Mouse (Mus musculus): Measurements from ENCODE around the gene Adam12. TPM values are rescaled to one million over a fixed set of nuclear protein-coding genes. Genes with fewer than 3 reads are reported as not detected.

Gene Adam12
- 10 to 100 TPM; 12.4 to 12.6 TPM for total RNA-seq (2021)
- long read RNA-seq, experiment 1, full-length matches to known transcripts: 1 of 5 reads
- long read RNA-seq, experiment 1, partial matches to known transcripts: 1 of 5 reads
- long read RNA-seq, experiment 1, other reads (novel, unspliced or antisense): 3 of 5 reads
- long read RNA-seq, experiment 2, partial matches to known transcripts: 1 of 5 reads
- long read RNA-seq, experiment 2, other reads (novel, unspliced or antisense): 4 of 5 reads

DNA sequence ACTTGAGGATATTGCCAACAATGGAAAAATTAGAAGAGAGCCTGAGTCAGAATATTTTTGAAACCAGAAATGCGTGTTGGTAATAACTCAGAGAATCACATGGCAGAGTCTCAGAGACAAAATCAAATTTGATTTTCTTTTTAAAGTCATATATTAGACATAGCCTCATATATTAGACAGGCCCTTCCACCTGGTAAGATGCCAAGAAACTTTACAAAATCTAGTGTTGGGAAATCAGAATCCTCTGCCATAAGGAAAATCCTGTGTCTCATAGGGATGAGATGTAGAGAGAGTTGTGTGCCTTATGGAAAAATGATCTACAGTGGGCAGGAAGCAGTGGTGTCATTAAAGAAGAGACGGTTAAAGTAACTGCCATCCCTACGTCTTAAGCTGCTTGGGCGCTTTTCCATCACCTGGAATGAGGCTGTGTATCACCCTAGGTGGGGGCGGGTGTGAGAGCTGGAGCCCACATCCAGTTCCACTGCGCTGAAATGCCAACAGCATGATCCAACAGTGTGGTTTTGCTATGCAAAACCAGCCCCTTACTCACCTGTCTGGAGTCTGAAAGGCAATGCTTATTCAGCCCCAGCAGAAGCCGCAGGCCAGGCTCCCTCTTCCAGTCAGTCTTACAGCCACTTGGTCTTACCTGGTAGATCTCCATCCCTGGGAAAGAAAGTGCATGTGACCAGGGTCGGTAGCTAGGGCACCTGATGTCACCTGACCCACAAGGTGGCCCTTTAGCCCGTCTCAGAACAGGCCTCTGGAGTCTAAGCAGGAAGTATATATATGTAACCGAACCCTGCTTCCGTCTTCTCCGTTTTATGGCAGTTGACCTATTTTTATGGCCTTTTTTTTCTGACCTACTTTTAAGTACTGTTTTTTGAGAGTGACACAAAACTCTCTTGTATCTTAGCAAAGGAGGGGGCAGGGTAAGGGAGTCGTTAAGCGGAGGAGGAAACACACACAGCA, at the start of gene Adam12:
Adam12 (minus strand) TSS at position 769 of the 969 bp plus-strand sequence.
- no peak for DNase-seq (ENCODE audit: low spot score in 2 of 2)

DNA sequence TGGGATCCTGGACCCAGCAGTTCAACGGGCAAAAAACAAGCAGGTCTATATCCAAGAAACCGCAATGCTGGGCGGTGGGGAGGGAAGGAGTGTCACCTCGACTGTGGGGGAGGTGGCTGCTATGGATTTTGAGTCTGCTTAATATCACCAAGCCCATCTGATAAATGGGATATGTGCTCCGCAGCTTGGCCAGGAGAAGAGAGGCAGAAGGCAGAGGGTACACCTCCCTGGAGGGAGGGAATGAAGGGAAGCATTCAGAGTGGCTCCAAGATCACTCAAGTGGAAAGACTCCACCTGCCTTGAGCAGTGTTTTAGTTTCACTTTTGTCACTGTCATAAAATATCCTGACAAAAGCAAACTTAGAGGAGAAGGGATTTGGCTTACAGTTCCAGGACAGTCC, 41.0 kb upstream of the Adam12 start:
- DNase-seq (ENCODE audit: low spot score in 2 of 2): no peak

DNA sequence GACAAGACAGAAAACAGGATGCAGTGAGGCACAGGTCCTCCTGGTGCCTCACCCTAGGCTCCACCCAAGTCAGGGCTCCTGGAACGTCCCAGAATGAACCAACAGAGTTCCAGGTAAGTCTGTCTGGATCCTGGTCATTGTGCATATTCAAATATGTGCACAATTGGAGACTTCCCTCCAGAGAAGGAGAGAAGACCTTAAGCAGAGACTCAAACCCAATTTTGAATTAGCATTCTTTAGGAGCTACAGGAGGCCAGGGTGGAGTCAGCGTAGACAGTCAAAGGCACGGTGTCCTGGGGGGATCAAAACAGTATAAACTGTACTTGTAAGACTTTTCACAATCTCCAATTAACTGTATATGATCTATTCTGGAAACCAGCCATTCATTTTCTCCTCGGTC, 40.5 kb upstream of the Adam12 start:
- DNase-seq (ENCODE audit: low spot score in 2 of 2): no peak

DNA sequence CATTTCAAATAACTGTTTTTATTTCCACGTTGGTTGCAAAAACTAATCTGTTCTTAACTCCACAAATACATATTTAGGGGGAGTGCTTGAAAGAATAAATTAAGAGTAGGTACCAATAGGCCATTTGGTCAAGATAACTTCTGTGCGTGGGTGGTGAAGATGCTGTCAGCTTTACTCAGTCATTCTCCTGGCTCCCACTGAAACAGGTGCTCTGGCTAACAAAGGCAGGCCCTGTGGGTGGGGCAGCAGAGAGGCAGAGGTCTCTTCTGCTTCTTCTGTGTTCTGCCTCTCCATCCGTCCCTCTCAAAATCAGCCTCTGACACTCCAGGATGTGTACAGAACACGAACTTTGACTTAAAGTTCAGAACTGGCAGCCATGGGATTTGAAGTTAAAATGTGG, 33.8 kb upstream of the Adam12 start:
- DNase-seq (ENCODE audit: low spot score in 2 of 2): no peak

DNA sequence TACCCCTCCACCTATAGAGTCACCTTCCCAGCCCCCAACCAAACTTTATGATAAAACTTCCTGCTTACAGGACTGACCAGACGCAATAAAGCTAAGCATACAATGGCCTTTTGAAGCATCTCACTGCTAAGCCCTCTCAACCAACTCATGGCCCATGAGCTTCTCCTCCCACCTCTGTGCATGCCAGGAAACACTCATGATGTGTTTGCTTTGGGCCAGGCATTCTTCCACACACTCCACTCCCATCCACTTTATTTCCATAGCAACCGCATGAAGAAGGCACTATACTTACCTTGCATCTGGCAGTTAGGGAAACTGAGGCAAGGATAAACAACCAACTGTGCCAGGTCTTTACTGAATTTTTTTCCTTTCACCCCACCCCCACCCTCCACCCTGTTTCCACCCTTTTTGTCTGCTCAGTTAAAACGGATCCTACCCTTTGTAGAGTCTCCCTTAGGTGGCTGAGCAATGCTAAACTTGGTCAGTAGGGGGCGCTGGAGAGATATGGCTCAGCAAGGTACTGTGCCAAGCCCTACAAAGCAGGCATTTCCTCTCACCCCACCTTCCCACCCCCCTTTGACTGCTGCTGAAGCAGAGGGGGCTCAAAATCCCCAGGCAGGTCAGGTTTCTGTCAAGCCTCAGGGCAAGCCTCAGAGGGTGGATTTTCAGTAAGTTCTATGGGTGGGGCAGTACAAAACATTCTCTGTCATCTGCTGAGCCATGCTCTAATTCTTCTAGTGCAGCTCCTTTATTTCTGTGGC, 31.4 kb upstream of the Adam12 start:
- peak; percentile 42 to 46 for DNase-seq (ENCODE audit: low spot score in 2 of 2)

DNA sequence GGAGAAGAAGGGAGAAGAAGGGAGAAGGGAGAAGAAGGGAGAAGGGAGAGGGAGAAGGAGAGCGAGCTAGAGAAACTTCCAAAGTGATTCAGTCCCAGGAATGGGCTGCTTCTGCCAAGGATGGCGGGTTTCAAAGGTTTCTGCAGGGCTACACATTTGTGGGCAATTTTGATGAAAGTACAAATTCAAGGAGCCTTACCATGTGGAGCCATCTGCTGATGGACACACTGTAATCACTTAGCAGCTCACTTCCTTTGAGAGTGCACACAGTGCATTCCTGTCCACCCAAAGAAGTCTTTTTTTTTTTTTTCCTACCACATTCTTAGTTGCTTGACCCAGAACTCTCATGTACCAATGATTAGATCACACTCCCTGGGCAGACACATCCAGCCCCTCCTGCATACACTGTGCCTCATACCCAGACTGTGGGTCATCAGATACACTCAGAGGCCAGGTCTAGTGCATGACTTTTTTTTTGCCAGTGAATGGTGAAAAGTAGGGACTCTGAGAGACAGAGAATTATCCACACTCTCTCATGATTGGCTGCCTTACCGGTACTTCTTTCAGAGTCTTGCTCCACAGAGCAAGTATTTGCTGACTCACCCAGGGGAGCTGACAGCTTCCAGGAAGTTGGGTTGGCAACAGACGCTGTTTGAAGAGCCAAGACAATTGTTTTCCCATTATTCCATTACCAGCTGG, 29.2 kb upstream of the Adam12 start:
- peak; percentile 13 to 18 for DNase-seq (ENCODE audit: low spot score in 2 of 2)

DNA sequence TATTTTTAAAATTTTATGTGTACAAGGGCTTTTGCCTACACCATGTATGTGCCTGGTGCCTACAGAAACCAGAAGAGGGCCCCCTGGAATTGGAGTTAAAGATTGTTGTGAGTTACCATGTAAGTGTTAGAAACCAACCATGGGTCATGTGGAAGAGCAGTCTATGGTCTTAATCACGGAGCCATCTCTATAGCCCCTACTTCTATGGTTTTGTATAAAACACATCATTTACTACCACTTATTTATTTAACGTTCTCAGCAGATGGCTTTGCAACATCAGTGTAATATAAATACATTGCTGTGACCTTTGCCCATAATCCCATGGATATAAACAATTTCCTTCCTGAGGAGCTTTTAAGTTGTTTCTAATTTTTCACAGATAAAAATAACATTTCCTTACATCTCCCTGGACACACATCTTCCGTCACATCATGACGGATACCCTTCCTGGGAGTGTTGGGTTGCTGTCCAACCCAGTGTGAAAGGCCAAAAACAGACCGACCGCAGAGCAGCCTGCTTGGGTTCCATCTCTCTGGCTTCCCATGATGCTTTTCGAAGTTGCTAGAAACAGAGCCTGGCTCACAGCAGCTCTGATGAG, 18.4 kb upstream of the Adam12 start:
- no peak for DNase-seq (ENCODE audit: low spot score in 2 of 2)

DNA sequence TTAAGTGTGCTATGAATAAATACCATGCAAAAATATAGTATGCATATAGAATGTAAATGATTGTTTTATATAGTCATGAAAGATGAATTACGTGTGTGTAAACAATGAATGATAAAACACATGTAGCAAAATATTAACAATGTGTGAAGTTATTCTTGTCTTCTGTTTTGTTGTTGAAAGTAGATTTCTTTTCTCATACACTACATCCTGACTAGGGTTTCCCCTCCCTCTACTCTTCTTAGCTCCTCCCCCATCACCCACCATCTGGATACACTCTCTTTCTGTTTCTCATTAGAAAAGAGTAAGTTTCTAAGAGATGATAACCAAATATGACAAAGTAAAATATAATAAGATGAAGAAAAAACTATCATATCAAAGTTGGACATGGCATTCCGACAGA, 16.1 kb upstream of the Adam12 start:
- DNase-seq (ENCODE audit: low spot score in 2 of 2): no peak

DNA sequence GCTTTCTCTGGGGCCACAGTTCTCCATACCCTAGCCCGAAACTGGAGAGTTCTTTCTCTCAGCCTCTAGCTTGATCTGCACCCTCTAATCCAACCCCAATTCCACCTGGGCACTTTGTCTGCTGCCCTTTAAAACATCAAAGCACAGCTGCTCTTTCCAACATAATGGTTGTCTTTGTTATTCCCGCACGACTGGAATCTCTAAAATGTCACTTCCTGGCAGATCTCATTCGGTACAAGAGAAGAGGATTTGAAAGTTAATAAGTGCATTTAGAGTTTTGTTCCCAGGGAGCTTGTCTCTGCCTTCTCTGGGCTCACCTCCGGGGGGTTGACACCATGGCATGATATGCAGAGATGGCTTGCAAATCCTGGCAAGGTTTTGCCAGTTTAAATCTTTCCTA, 14.7 kb upstream of the Adam12 start:
- DNase-seq (ENCODE audit: low spot score in 2 of 2): no peak

DNA sequence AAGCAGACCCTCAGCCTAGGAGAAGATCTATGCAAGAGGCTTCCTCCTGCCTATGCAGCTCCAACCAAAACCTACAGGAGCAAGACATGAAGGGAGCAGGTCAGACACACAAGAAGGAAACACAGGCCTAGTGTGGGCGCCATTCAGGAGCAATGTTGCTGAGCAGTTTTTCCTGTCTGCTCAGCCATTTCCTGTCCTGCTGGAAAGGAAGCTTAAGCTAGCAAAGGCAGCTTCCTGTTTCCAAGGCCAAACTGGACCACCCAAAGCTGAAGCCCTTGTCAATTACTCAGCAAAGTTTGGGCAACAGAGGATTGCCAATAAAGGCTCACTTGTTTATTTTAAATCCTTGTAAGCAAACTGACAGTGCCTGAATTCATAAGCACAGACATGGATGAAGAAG, 10.8 kb upstream of the Adam12 start:
- no peak for DNase-seq (ENCODE audit: low spot score in 2 of 2)

DNA sequence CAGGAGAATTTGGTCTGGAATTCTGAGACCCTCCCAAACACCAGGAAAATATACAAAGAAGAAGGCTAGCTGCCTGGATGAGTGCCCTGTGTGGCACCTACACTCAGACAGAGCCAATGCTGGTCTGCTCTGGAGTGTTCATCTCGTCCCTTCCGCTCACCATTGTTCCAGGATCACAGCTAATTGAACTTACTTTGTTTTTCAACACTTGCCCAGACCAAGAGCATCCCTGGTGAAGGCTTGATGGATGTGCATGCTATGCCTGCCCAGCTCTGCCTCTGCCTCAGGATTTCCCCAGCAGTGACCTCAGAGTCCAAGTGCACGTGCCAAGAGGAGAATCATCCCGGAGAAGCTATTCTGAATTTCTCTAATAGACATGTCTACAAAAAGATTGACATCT, 9.3 kb upstream of the Adam12 start:
- DNase-seq (ENCODE audit: low spot score in 2 of 2): no peak

DNA sequence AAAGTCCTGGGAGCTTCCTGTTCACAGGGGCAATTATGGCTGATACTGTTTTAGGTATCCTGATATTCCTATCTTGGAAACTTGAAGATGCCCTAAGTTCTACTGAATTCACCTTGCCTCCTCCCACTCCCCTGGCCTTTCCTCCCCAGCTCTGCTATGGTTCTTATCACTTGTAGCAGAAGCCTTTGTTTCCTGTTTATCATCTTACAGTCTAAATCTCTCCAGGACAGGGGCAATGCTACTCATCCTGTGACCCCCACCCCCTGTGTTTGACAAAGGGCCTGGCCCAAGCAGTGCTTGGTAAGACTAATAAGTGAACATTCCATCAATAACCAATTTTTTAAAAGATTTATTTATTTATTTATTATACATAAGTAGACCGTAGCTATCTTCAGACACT, 8.6 kb upstream of the Adam12 start:
- DNase-seq (ENCODE audit: low spot score in 2 of 2): no peak

DNA sequence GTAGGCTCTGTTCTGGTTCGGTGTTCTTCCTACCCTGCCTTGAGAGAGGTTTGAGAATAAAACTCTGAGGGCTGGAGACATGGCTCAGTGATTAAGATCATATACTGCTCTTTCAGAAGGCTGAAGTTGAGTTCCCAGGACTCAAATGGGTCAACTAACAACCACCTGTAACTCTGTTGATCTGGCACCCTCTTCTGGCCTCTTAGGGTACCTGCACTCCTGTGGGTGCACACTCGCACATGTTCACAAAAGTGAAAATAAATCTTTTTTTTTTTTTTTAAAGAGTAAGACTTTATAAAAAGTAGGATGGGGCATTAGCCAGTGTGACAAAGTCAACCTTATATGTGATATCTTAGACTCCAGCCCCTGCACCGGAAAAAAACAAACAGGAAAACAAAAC, 6.9 kb upstream of the Adam12 start:
- no peak for DNase-seq (ENCODE audit: low spot score in 2 of 2)

DNA sequence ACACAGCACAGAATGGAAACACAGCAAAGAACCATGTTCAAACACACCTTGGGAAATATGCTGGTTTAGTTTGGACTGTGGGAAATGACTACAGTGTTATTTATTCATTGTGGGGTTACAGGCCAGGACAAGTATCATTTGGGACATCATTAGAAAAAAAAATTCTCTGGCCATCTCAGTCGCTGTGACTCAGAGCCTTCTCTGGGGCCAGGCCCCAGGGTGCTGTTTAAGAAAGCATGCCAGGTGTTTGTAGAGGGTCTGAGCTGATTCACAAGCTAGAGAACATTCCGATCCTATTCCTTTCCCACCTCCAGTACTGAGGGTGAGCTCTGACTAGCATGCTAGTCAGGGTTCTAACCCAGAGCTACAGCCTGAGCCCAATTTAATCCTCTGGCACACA, 5.4 kb upstream of the Adam12 start:
- no peak for DNase-seq (ENCODE audit: low spot score in 2 of 2)

DNA sequence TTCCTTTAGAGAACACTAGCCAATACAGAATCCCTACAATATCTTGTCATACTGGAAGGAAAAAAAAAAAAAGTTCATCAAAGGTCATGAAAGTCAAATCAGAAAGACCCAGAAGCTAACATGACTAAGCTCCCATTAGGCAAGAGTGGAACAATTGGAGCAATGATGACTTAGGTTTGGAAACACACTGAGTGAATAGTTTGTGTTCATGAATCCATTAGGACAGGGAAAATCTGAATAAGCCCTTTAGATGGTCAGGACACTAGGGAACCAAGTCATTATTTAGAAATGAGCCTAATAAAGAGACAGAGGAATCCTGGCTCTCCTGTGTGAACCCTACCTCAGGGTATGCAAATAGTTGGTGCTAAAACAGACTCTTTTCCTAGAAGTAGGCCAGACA, 4.8 kb upstream of the Adam12 start:
- no peak for DNase-seq (ENCODE audit: low spot score in 2 of 2)

DNA sequence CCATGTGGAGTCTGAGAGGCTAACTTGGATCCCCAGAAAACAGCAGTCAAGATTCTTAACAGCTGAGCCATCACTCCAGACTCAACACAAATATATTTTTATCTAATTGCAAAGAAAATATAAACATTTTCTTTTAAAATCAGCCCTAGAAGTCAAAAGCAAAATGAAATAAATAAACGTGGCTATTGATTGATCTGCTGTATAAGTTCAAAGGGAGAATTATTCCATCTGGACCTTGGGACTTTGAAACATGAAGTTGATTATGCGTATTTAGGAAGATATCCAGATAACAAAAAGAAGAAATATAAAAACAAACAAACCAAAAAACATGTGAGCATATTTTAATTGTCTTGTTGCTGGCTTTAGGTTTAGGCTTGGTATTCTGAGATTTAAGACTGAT, 3.6 kb upstream of the Adam12 start:
- no peak for DNase-seq (ENCODE audit: low spot score in 2 of 2)

DNA sequence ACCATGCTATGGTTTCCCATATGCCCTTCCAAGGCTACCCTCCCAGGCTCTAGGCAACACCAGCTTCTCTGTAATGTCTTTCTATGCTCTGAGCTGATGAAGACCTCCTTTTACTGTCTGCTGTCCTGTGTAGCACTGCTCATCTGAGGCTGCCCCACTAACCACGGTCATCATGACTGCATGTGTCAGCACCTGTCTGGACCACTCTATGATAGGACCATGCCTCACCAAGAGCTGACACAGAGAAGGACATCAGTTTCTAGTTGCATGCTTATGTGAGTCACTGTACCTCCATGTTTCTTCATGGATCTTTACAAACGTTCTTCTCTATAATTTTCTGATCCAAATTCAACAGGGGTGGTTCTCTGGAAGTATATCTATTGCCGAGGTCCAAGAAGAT, 1.2 kb downstream of the Adam12 start:
- no peak for DNase-seq (ENCODE audit: low spot score in 2 of 2)

DNA sequence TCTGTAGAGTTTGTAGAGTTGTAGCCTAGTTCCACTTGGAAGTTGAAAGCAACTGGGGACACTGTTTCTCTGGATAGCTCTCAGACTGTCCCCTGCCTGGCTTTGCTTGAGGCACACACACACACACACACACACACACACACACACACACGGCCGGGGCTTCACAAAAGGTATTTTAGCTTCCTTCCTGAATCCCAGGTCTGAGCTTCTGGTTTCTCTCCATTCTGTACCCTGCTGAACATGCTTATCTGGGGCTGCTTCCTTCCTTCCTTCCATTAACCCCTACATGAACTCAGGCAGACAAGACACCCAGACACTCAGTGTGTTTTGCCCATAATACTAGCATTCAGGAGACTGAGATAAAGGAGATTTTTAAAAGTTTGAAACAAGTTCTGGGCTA, 2.0 kb downstream of the Adam12 start:
- no peak for DNase-seq (ENCODE audit: low spot score in 2 of 2)

DNA sequence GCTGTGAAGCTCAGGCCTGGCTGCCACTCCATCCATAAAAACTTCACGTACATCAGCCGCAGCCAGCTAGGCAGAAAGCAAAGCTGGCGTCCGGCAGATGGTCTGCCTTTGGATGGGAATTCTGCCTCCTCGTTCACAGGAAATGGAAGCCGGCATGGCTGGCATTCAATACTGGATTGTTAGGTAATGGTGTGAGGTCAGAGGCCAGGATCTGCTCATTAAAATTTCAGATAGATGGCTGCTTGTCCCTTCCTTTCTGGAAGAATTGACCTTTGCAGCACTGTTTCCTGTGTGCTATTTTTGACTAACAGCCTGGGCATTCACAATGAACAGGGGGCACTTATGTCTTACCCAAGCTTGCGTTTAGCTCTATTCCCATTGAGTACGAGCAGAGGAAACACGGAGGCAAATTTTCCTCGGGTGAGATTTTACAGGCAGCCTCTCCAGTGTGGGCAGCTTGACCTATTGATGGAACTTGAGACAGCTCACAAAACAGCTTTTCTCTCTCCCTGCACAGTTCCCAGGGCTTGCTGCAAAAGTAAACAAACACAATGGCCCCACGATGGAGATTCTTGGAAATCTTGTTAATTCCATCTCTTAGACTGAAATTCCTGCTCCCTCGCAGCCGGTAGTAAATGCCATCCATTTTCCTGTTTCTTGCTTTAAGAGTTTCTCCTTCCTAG, 4.0 kb downstream of the Adam12 start:
- peak; percentile 35 to 60 for DNase-seq (ENCODE audit: low spot score in 2 of 2)

DNA sequence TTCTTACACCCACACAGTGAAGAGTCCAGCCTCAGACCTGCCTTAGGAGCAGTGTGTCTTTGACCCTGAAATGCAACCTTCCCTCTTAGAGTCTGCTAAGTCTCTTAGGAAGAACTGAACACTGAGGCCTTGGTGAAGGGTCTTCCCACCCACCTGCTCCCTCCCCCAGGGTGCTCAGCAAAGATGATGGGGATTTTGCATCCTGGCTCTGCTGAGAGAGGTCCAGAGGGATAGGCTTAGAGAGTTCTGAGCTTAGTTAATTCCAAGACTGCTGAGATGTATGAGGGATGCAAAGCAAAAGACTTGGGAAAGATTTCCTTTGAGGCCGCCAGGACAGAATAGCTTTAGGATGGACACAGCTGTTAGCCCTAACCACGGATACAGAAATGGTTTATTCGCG, 4.8 kb downstream of the Adam12 start:
- no peak for DNase-seq (ENCODE audit: low spot score in 2 of 2)
